Mouse (Mus musculus): ENCODE measurements around the gene Abat.
A peak's percentile ranks its signal among the peaks of the same experiment; 100 is the strongest.

Gene Abat

GRCm38 (mm10) chr16:8655599-8655998 is 142.4 kb downstream of the Abat start:
- Histone ChIP-seq H3K27me3 (ENCODE audit: insufficient read depth, low read length) (no peaks in the 10 kb centered on the region), H3K4me3 (replicated peaks; ENCODE audit: low read length) (peak overlapping the region; percentile 13), H3K36me3 (ENCODE audit: insufficient read depth, low read length) (peaks cover 97% of the 10 kb centered on the region), H3K9me3 (ENCODE audit: low read length) (no peaks in the 10 kb centered on the region), H3K4me1 (replicated peaks; ENCODE audit: low read depth, low read length) (peaks cover 77% of the 10 kb centered on the region)
- TF ChIP-seq POU5F1 (IDR thresholded peaks at IDR 0.05; ENCODE audit: borderline replicate concordance, low read length) (no peak), NANOG (IDR thresholded peaks at IDR 0.05; ENCODE audit: borderline replicate concordance, low read length) (no peak), CTCF (conservative IDR thresholded peaks at IDR 0.05; ENCODE audit: low read length) (no peak)

- no peaks in the 10 kb centered on the region for H3K27me3 ChIP-seq (ENCODE audit: insufficient read depth, low read length)
- TF ChIP-seq NANOG (IDR thresholded peaks at IDR 0.05; ENCODE audit: borderline replicate concordance, low read length) (no peak), POU5F1 (IDR thresholded peaks at IDR 0.05; ENCODE audit: borderline replicate concordance, low read length) (no peak), CTCF (conservative IDR thresholded peaks at IDR 0.05; ENCODE audit: low read length) (no peak)
- no peaks in the 10 kb centered on the region for H3K9me3 ChIP-seq (ENCODE audit: low read length)
- 0 out of 2 replicates have a peak overlapping the region, but pooled peaks have one; percentile 0 for H3K4me3 ChIP-seq (replicated peaks; ENCODE audit: low read length)
- peaks cover 97% of the 10 kb centered on the region for H3K36me3 ChIP-seq (ENCODE audit: insufficient read depth, low read length)
- peaks cover 83% of the 10 kb centered on the region for H3K4me1 ChIP-seq (replicated peaks; ENCODE audit: low read depth, low read length)
Measured at GRCm38 (mm10) chr16:8656256-8656655, 143.0 kb downstream of the Abat start.

GRCm38 (mm10) chr16:8658349-8658748 is 145.1 kb downstream of the Abat start:
- peaks cover 93% of the 10 kb centered on the region for H3K4me1 ChIP-seq (replicated peaks; ENCODE audit: low read depth, low read length)
- H3K4me3 ChIP-seq (replicated peaks; ENCODE audit: low read length), result no peak overlapping the region
- TF ChIP-seq POU5F1 (IDR thresholded peaks at IDR 0.05; ENCODE audit: borderline replicate concordance, low read length) (no peak), CTCF (conservative IDR thresholded peaks at IDR 0.05; ENCODE audit: low read length) (no peak), NANOG (IDR thresholded peaks at IDR 0.05; ENCODE audit: borderline replicate concordance, low read length) (no peak)
- no peaks in the 10 kb centered on the region for H3K27me3 ChIP-seq (ENCODE audit: insufficient read depth, low read length)
- peaks cover 97% of the 10 kb centered on the region for H3K36me3 ChIP-seq (ENCODE audit: insufficient read depth, low read length)
- H3K9me3 ChIP-seq (ENCODE audit: low read length), result no peaks in the 10 kb centered on the region

- Histone ChIP-seq H3K36me3 (ENCODE audit: insufficient read depth, low read length) (peaks cover 97% of the 10 kb centered on the region), H3K9me3 (ENCODE audit: low read length) (no peaks in the 10 kb centered on the region), H3K4me3 (replicated peaks; ENCODE audit: low read length) (no peak overlapping the region), H3K4me1 (replicated peaks; ENCODE audit: low read depth, low read length) (peaks cover 93% of the 10 kb centered on the region), H3K27me3 (ENCODE audit: insufficient read depth, low read length) (no peaks in the 10 kb centered on the region)
- TF ChIP-seq POU5F1 (IDR thresholded peaks at IDR 0.05; ENCODE audit: borderline replicate concordance, low read length) (no peak), NANOG (IDR thresholded peaks at IDR 0.05; ENCODE audit: borderline replicate concordance, low read length) (no peak), CTCF (conservative IDR thresholded peaks at IDR 0.05; ENCODE audit: low read length) (no peak)
Measured at GRCm38 (mm10) chr16:8658764-8659163, 145.5 kb downstream of the Abat start.

GRCm38 (mm10) chr16:8663022-8663421 is 149.8 kb downstream of the Abat start:
- Histone ChIP-seq H3K9me3 (ENCODE audit: low read length) (no peaks in the 10 kb centered on the region), H3K4me1 (replicated peaks; ENCODE audit: low read depth, low read length) (peaks cover 93% of the 10 kb centered on the region), H3K4me3 (replicated peaks; ENCODE audit: low read length) (no peak overlapping the region), H3K27me3 (ENCODE audit: insufficient read depth, low read length) (no peaks in the 10 kb centered on the region), H3K36me3 (ENCODE audit: insufficient read depth, low read length) (peaks cover 82% of the 10 kb centered on the region)
- TF ChIP-seq NANOG (IDR thresholded peaks at IDR 0.05; ENCODE audit: borderline replicate concordance, low read length) (no peak), CTCF (conservative IDR thresholded peaks at IDR 0.05; ENCODE audit: low read length) (no peak), POU5F1 (IDR thresholded peaks at IDR 0.05; ENCODE audit: borderline replicate concordance, low read length) (no peak)

GRCm38 (mm10) chr16:8663606-8664539 is 150.6 kb downstream of the Abat start:
- TF ChIP-seq NANOG (IDR thresholded peaks at IDR 0.05; ENCODE audit: borderline replicate concordance, low read length) (no peak), POU5F1 (IDR thresholded peaks at IDR 0.05; ENCODE audit: borderline replicate concordance, low read length) (no peak), CTCF (conservative IDR thresholded peaks at IDR 0.05; ENCODE audit: low read length) (no peak)
- H3K4me3 ChIP-seq (replicated peaks; ENCODE audit: low read length), result no peak overlapping the region

GRCm38 (mm10) chr16:8665367-8665766 is 152.1 kb downstream of the Abat start:
- Histone ChIP-seq H3K9me3 (ENCODE audit: low read length) (no peaks in the 10 kb centered on the region), H3K27me3 (ENCODE audit: insufficient read depth, low read length) (no peaks in the 10 kb centered on the region), H3K4me1 (replicated peaks; ENCODE audit: low read depth, low read length) (peaks cover 99% of the 10 kb centered on the region), H3K36me3 (ENCODE audit: insufficient read depth, low read length) (peaks cover 72% of the 10 kb centered on the region), H3K4me3 (replicated peaks; ENCODE audit: low read length) (0 out of 2 replicates have a peak overlapping the region, but pooled peaks have one; percentile 35)
- TF ChIP-seq CTCF (conservative IDR thresholded peaks at IDR 0.05; ENCODE audit: low read length) (no peak), POU5F1 (IDR thresholded peaks at IDR 0.05; ENCODE audit: borderline replicate concordance, low read length) (no peak), NANOG (IDR thresholded peaks at IDR 0.05; ENCODE audit: borderline replicate concordance, low read length) (no peak)

More at GRCm38 (mm10) chr16:8663606-8664539, 150.6 kb downstream of the Abat start:
- Histone ChIP-seq H3K36me3 (ENCODE audit: insufficient read depth, low read length) (peaks cover 81% of the 10 kb centered on the region), H3K9me3 (ENCODE audit: low read length) (no peaks in the 10 kb centered on the region), H3K27me3 (ENCODE audit: insufficient read depth, low read length) (no peaks in the 10 kb centered on the region), H3K4me1 (replicated peaks; ENCODE audit: low read depth, low read length) (peaks cover 96% of the 10 kb centered on the region)

GRCm38 (mm10) chr16:8666452-8666851 is 153.2 kb downstream of the Abat start:
- H3K9me3 ChIP-seq (ENCODE audit: low read length), result no peaks in the 10 kb centered on the region
- H3K4me1 ChIP-seq (replicated peaks; ENCODE audit: low read depth, low read length), result peaks cover 99% of the 10 kb centered on the region
- peaks cover 61% of the 10 kb centered on the region for H3K36me3 ChIP-seq (ENCODE audit: insufficient read depth, low read length)
- TF ChIP-seq POU5F1 (IDR thresholded peaks at IDR 0.05; ENCODE audit: borderline replicate concordance, low read length), result no peak
- no peaks in the 10 kb centered on the region for H3K27me3 ChIP-seq (ENCODE audit: insufficient read depth, low read length)
- H3K4me3 ChIP-seq (replicated peaks; ENCODE audit: low read length), result peak overlapping the region; percentile 35; the same call in 1 of the 2 replicates
